Mouse (Mus musculus) liver, embryonic 14.5 days (tissue): ENCODE measurements around the gene Trappc12.

ENCODE experiments used
- CTCF ChIP-seq: IDR thresholded peaks from 2 replicates; pipeline ENCODE4 v1.5.1; 2016; ENCODE audit warnings: antibody characterized with exemption, low read depth, control low read depth
- EP300 ChIP-seq: IDR thresholded peaks from 2 replicates; pipeline ENCODE4 v1.6.1; 2016; ENCODE audit warnings: antibody characterized with exemption, low read depth

DNA sequence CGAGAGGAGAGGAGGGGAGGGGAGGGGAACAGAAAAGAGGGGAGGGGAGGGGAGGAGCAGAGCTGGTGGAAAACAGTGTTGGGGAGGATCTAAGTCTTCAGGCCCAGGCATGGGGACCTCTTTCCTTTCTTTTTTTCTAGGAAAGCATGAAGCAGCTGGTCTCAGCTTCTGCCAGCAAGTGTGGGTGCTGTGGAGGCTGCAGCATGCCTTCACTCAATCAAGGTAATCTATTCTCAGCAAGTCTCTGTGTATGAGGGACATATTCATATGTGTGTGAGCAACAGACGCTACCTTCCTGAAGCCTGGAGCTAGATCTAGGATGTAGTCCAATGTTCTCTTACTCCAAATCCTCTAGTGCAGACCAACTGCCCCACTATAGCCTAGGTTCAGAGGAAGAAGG is 43.4 kb upstream of the Trappc12 start:
- TF ChIP-seq CTCF (no peak), EP300 (no peak)
